Mouse (Mus musculus): ENCODE measurements at regions not wholly inside any gene's neighbourhood (a gene's known extent, or its start where the extent isn't known, plus 50 kb on each side); places are given as distances from the start of the nearest gene placed in this dataset.

- no peak for DNase-seq
Observed at GRCm38 (mm10) chr10:102694810-102695209, 182.8 kb downstream of the Rassf9 start.

GRCm38 (mm10) chr10:102689966-102690365 is 177.9 kb downstream of the Rassf9 start:
- DNase-seq: peak; percentile 19

GRCm38 (mm10) chr10:102686667-102687397 is 174.8 kb downstream of the Rassf9 start:
- DNase-seq: no peak

GRCm38 (mm10) chr10:102685833-102686434 is 173.9 kb downstream of the Rassf9 start:
- peak; percentile 27 for DNase-seq

- no peak for DNase-seq
Observed at GRCm38 (mm10) chr10:102667359-102667758, 155.3 kb downstream of the Rassf9 start.

- DNase-seq: no peak
Observed at GRCm38 (mm10) chr10:102659683-102660082, 147.7 kb downstream of the Rassf9 start.

GRCm38 (mm10) chr10:102636507-102636906 is 124.5 kb downstream of the Rassf9 start:
- peak; percentile 1 for DNase-seq

- DNase-seq: no peak
Observed at GRCm38 (mm10) chr10:102633438-102633837, 121.4 kb downstream of the Rassf9 start.

- DNase-seq: no peak
Observed at GRCm38 (mm10) chr10:102628609-102629008, 116.6 kb downstream of the Rassf9 start.

GRCm38 (mm10) chr10:102623895-102624294 is 111.9 kb downstream of the Rassf9 start:
- no peak for DNase-seq

- no peak for DNase-seq
Observed at GRCm38 (mm10) chr10:102622583-102623008, 110.6 kb downstream of the Rassf9 start.

- no peak for DNase-seq
Observed at GRCm38 (mm10) chr10:102618711-102619110, 106.7 kb downstream of the Rassf9 start.

- DNase-seq: no peak
Observed at GRCm38 (mm10) chr10:102615962-102616595, 104.1 kb downstream of the Rassf9 start.
